Mouse (Mus musculus) CD4-positive, CD25-positive, alpha-beta regulatory T cell (primary cell): ENCODE data around the gene E330021D16Rik. TPM values are rescaled to one million over a fixed set of nuclear protein-coding genes. Genes with fewer than 3 reads are reported as not detected.

Source experiments
- polyA plus RNA-seq: library from polyadenylated mRNA; unstranded; fragments of 100-300 nt; shearing (Covaris generic); gene quantifications from one replicate; pipeline ENCODE4 v1.2.1, GENCODE M21; 2017

E330021D16Rik gene
- 0.59 TPM for polyA plus RNA-seq

DNA sequence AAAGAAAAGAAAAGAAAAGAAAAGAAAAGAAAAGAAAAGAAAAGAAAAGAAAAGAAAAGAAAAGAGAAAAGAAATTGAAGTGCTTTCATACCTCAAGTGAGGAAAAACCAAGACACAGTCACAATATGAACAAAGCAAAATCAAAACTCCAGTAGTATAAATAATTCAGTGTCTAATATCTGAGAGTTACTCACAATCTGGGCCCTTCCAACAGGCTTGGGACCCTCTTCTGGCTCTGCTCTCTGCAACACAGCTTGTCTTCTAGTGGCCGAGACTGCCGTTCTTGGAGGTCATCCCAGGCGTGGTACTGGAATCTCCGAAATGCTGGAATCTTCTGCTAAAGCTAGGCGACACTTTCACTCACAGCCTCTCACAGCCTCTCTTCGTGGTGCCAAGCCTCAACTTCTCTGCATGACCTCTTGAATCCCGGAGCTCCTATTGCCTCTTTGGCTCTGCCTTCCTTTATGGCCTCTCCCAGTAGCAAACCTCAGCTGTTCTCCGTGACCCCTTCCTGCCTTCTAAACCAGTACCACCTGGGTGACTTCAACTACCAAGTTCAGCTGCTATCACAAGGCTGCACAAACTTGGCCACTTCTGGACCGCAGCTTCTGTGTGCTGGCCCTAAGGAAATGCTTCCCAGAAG is at the start of gene E330021D16Rik:
TSS of gene E330021D16Rik (minus strand) at position 437 of the 643 bp plus-strand sequence.

Other genes starting within 250 kb of the E330021D16Rik start
- 0.12 TPM for gene Grin2b, start 242.1 kb downstream of the E330021D16Rik start, polyA plus RNA-seq
- not detected for gene Gm8994, start 88.0 kb downstream of the E330021D16Rik start, polyA plus RNA-seq
- gene Atf7ip, start 90.6 kb upstream of the E330021D16Rik start, polyA plus RNA-seq, result 139 TPM
- 2.2 TPM for gene Plbd1, start 246.4 kb upstream of the E330021D16Rik start, polyA plus RNA-seq